Mouse (Mus musculus) frontal cortex, adult 2 months (tissue): ENCODE data around the gene Hhipl1. TPM values are rescaled to one million over a fixed set of nuclear protein-coding genes. Genes with fewer than 3 reads are reported as not detected.

Experiments
- DNase-seq, 2 experiments: peaks; one replicate each; pipeline ENCODE4 v3.0.0; 2022; ENCODE audit warnings: low spot score in 1 of 2; ENCODE audit errors: extremely low spot score in 1 of 2
- polyA plus RNA-seq: library from polyadenylated mRNA; depleted of rRNA; stranded (reverse); fragments of >200 nt; gene quantifications from 2 replicates; pipeline ENCODE4 v1.2.3, GENCODE M21; 2012; rRNA removed

Hhipl1 gene
- polyA plus RNA-seq, 1 experiment: 10.6 TPM

DNA sequence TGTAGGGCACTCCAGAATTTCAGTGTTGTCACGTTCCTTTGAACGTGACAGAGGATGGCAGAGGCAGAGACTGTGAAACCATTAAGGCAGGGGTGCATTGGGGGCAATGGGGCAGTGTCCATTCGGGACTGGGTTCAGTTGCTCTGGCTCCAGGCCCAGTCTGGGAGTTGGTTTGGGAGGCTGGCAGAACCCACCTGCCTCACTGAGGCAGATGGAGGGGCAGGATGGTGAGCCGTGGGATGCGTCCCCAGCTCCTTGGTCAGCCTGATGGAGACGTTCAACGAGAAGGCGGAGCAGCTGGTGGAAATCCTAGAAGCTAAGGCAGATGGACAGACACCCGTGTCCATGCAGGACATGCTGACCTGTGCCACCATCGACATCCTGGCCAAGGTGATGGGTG, 44.9 kb downstream of the Hhipl1 start:
- DNase-seq: no peak

DNA sequence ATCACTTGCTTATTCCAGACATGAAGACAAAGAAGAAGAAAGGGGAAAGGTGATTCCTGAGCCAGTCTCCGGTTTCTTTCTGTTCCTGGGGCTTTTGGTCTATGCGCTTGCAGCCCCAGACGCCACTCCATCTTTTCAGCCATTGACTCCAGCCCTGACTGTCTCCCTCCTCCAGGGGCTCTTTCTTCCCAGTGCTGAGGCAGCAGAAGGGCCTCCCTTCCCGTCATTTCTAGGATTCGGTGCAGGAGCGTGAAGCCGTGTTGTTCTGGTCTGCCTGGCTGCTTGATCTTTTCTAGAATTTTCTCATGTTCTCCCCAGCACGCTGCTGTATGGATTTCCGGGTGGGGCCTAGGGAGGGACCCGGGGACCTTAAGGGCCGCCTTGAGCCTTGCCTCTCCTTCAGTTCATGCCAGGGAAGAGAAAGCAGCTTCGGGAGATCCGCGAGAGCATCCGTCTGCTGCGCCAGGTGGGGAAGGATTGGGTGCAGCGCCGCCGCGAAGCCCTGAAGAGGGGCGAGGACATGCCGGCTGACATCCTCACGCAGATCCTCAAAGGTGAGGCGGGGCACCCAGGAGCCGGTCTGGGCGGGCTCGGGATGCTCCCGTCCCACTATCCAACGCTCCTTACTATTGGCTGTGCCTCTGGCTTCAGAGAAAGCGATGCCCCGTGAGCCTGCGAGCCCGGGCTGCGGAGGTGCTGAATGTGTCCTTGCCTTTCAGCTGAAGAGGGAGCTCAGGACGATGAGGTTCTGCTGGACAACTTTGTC, 46.5 kb downstream of the Hhipl1 start:
- DNase-seq: no peak

DNA sequence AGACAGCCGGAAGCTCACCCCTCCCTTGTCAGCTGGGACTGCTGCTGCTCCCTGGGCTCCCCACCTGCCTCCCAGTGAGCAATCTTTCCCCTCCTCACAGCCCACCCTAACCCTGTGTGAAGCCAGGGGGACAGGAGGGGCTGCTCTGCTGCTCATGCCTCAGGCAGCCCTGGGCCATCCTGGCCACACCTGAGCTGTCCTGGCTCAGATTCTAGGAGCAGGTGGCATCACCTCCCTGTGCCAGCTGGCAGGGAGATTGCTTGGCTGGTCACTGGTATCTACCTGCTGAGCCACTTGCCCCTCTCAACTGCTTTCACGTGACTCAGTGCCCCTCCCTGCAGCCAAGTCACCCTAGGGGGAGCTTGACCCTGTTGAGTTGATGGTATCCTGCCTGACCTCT, 48.2 kb downstream of the Hhipl1 start:
- no peak for DNase-seq

DNA sequence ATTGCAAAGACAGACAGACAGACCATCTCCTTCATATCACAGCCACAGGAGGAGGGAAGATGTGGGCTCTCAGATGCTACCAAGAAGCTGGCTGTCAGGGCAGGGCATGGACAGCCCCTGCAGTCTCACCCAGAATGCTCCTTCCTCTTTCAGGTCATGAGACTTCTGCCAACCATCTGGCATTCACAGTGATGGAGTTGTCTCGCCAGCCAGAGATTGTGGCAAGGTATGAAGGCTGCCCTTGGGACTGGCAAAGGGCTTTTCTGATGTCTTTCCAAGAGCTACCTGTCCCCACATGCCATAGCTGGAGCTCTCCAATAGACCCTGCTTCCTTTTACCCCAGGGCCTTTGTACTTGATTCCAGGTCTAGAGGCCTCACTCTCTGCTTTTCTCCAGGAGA, 49.2 kb downstream of the Hhipl1 start:
- DNase-seq: no peak

DNA sequence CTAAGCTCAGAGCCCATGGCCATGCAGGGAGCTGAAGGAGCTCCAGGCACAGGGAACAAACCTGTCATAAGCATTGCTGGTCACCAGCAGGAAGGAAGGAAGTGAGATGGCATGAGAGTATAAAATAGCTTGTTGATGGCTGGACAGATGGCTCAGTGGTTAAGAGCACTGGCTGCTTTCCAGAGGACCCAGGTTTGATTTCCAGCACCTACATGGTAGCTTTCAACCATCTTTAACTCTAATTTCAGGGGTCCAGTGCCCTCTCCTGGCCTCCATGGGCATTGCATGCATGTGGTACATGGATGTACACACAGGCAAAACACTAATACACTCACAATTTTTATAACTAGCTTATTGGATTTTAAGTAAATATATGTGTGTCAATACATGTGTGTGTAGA, 49.9 kb downstream of the Hhipl1 start:
- DNase-seq: no peak

DNA sequence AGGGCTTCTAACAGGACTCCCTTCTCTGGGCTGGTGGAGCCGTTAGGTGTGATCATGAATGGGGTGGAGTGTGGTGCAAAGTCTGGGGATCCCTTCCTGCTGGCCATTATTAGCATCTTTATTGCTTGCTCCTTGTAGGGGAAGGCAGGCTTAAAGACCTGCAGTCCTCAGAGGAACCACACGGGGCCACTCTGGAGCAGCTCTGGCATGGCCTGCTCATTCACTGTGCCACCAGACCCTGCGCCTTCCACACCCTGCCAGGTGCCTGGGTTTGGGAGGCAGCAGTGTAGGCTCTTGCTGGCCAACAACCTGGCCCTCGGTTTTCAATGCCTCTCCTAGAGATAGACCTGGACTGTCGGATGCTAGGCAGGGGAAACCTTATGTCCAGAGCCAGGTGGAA, 57.7 kb downstream of the Hhipl1 start:
- DNase-seq: peak; percentile 44 to 92

DNA sequence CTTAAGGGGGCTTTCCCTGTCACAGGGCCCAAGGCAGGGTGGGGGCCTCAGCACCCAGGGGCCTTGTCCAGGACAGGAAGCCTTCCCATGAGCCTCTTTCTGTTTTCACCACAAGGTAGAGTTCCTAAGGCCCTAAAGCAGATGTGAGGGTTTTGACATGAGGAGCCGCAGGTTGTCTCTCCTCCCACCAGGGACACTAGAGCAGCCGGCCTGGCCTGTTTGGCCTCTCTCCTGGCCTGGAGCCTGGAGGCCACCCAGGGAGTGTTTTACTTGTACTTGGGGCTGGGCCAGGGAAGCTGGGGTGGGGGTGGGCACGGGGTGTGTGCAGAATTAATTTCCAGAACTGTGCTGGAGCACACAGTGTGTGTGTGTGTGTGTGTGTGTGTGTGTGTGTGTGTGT, 59.3 kb downstream of the Hhipl1 start:
- no peak for DNase-seq

DNA sequence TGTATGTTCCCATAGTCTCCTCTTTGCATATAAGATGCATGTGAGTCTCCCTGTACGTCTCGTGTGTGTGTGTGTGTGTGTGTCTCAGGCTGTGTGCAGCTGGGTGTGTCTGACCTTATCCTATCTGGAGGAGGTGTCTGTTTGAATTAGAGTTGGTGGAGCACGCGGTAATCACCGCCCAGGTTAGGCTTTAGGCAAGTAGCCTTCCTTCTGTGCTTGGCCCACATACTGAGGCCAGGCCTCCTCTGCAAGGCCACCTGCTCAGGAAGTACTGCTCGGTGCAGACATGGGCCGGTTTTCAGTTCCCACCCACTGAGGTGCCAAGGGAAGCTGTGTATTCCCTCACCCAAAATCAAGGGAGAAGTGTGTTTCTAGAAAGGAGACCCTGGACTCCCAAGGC, 59.8 kb downstream of the Hhipl1 start:
- no peak for DNase-seq

DNA sequence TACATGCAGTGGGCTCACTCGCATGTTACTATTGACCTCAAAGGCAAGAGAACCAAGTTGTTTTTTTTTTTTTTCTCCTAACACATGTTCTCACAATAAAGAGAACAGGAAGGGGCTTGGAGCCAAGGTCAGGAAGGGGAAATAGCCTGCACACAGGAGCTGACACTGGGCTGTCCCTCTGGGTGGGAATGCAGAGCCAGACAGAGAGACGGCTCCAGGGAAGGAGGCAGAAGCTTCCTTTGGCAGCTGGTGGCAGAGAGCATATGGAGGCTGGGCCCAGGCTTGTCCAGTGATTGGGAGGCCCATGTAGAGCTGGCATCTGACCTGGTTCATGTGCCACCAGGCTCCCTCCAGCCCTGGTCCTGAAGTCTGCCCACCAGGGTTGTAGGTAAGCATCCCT, 61.8 kb downstream of the Hhipl1 start:
- no peak for DNase-seq

DNA sequence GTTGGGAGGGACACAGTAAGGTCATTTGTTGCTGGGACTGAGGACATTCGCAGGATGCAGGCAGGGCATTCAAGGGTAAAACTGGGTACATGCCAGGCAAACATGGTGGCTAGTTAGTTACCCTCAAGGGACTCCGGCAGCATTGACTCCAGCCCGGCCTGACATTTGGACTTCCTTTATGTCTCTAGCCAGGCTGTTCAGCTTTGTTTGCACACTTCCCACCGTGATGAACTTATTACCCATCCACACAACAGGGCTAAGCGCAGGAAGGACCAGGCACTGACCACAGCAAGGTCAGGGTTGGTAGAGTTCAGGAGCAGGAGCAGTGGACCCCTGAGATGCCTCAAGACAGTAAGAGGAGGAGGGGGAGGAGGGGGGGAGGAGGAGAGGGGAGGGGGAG, 62.9 kb downstream of the Hhipl1 start:
- DNase-seq: no peak

DNA sequence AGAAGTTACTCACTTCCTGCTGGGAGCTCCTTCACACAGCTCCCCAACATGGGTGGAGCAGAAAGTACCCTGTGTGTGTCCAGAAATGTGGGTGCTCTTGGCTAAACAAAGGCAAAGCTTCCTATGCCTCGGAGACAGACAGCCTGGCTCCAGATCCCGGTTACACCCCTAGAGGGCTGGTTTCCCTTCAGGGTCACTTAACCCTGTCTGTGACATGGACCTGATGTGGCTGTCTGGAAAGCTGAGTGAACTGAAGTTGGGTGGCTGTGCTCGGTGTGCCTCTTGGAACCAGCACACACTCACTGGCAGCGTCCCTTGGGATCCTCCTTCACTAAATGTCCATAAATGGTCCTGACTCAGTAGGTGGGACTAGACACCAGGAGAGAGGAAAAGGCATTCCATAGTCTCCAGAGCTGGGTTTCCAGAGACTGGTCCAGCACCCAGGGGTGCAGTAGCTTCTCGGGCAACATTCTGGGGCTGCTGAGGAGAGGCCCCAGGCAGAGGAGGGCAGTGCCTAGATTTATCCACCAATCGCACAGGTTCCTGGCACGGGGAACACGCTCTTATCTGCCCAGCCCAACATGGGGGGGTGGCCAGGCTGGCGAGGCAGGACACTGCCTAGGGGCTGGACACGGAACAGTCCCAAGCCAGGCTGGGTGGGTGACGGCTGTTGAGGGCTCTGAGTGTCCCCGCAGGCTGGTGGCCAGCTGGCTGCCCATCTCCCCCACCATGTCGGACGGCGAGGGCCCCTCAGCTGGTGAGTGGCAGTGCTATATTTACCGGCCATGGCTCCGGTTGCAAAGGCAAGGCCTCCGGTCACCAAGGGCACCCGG, 64.7 kb downstream of the Hhipl1 start, which contains the start of gene Eml1:
Gene Eml1 (plus strand): TSS at position 362 of the 833 bp plus-strand sequence.
- no peak for DNase-seq

DNA sequence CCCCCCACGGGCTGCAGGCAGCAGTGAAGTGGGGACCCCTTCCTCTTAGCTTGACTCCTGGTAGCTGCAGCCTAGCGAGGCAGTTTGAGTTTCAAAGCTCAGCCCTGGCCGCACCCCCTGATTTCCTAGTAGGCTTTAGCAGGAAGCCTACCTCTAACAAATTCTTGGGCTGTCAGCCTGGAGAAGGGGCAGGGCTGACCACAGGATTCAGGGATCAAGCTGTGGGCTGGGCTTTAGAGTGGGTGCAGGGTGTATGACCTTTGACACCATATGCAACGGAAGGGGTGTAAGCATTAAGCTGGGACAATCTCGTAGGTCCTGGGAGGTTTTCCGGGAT, 65.3 kb downstream of the Hhipl1 start:
- DNase-seq: no peak

DNA sequence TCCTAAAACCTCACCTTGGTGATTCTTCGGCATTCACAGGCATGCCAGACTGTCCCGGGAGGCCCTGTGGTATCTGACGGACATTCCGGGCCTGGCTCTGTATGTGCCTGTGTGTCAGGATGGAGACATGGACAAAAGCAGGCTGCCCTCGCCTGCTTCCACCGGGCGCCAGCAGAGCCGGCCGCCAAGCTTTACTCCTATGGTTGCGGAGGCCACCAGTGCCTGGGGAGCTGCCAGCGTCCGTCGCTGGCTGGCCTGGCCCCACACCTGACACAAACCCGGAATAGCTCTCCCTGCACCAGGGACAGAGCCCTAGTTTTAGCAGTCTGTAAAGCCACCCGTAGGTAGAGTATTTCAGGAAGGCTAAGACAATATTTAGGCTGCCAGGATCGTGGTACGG, 66.2 kb downstream of the Hhipl1 start:
- no peak for DNase-seq

DNA sequence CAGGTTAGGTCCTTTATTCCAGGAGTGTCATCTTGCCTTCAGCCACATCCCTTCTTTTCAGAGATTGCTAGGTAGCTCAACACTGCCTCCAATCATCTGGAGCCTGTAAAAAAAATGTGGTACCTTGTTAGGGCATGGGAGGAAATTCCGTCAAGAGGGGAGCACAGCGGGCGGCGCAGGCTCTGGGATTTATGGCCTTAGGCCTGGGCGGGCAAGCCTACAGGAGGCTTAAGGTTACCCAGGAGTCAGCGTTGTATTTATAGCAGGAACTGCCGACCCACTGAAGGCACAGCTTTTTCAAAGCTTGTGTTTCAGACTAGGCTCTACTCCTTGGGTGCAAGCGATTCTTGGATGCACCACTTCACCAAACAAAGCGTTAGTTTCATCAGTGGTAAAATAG, 67.5 kb downstream of the Hhipl1 start:
- DNase-seq: no peak

DNA sequence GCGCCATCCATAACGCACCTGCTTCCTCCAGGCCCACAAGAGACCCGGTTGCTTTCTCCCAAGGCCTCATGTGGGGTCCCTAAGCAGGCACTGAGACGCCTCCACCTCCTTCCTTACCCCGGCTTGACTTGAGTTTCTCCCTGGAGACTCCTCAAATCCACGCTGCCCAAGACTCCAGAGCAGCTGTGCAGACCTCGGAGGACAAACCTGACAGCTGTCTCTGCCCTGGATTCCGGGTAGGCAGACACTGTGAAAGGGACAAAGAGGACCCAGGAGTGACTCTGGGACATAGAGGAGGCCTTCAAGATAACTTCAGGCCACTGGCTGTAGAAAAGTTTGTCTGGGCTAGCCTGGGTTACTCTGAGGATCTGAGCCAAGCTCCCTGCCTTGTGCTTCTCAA, 68.6 kb downstream of the Hhipl1 start:
- no peak for DNase-seq

DNA sequence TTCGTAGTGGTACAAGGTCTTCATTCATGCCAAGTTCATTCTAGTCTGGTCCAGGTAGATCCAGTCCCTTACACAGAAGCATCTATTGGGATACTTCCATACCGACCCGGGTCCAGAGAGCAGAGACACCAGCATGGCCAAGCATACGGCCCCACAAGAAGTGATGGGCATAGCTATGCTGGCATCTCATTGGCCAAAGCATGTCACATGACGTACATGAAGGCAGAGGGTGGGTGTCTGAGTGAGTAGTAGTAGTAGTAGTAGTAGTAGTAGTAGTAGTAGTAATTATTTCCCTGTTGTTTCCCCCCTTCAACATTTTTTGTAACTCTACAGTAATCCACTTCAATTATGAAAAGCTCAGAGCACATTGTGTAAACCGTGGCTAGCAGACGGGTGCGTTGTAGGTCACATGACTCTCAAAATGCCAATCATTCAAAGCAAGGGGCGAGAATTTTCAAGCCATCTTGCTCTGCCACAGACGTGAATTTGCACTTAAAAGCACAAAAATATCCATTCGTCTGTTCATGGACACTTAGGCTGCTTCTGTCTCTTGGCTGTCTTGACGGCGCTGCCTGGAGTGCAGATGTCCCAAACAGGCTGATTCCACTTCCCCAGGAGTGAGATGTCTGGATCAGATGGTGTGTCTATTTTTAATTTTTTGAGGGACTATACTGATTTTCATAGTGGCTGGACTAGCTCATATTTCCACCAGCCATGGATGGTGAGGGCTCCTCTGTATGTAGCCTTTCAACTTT, 72.5 kb downstream of the Hhipl1 start:
- peak; percentile 24 to 32 for DNase-seq

Other genes with a start within 250 kb of the Hhipl1 start
- 101 and 117 TPM in 2 replicates for gene Setd3, start 127.0 kb upstream of the Hhipl1 start, polyA plus RNA-seq
- 24.7 and 27.3 TPM in 2 replicates for gene Ccnk, start 126.7 kb upstream of the Hhipl1 start, polyA plus RNA-seq
- 44.2 and 44.8 TPM in 2 replicates for gene Ccdc85c, start 30.8 kb upstream of the Hhipl1 start, polyA plus RNA-seq
- gene Cyp46a1, start 28.1 kb downstream of the Hhipl1 start, polyA plus RNA-seq: 377 and 384 TPM in 2 replicates
- gene Eml1, start 64.7 kb downstream of the Hhipl1 start, polyA plus RNA-seq: 49.3 and 57.7 TPM in 2 replicates
- 222 and 224 TPM in 2 replicates for gene Evl, start 248.4 kb downstream of the Hhipl1 start, polyA plus RNA-seq